Mouse (Mus musculus) hindbrain, embryonic 14.5 days (tissue): ENCODE measurements at regions not wholly inside any gene's neighbourhood (a gene's known extent, or its start where the extent isn't known, plus 50 kb on each side); places are given as distances from the start of the nearest gene placed in this dataset.

Experiments
- ATAC-seq: fragments of 200-750 bp; cut with Nextera tagmentation; 2 replicates; pipeline ENCODE4 v1.8.0; 2017; ENCODE audit warnings: moderate number of reproducible peaks, mild to moderate bottlenecking, moderate TSS enrichment, moderate library complexity; ENCODE audit not compliant: low FRiP score
- DNase-seq: peaks from one replicate; pipeline ENCODE4 v3.0.0-alpha.2; 2015; ENCODE audit warnings: low spot score
- H3K27ac ChIP-seq: fragments of 300-500 bp; sonication (generic); 2 replicates; pipeline ENCODE4 v1.5.1; 2014; ENCODE audit warnings: mild to moderate bottlenecking, moderate library complexity
- H3K27me3 ChIP-seq: fragments of 300-500 bp; sonication (generic); 2 replicates; pipeline ENCODE4 v1.6.1; 2014; ENCODE audit warnings: mild to moderate bottlenecking, low read length, mixed read lengths; ENCODE audit not compliant: control insufficient read depth, insufficient read depth
- H3K36me3 ChIP-seq: fragments of 300-500 bp; sonication (generic); replicated peaks from 2 replicates; pipeline ENCODE4 v1.6.1; 2014; ENCODE audit not compliant: control insufficient read depth, insufficient read depth
- H3K4me1 ChIP-seq: fragments of 300-500 bp; sonication (generic); replicated peaks from 2 replicates; pipeline ENCODE4 v1.6.1; 2014; ENCODE audit warnings: antibody characterized with exemption, low read length, mixed read lengths; ENCODE audit not compliant: control insufficient read depth, insufficient read depth
- H3K4me2 ChIP-seq: fragments of 300-500 bp; sonication (generic); replicated peaks from 2 replicates; pipeline ENCODE4 v1.6.1; 2014; ENCODE audit warnings: mild to moderate bottlenecking, moderate library complexity
- H3K4me3 ChIP-seq: fragments of 300-500 bp; sonication (generic); replicated peaks from 2 replicates; pipeline ENCODE4 v1.5.1; 2014; ENCODE audit warnings: mild to moderate bottlenecking, low read length
- H3K9ac ChIP-seq: fragments of 300-500 bp; sonication (generic); 2 replicates; pipeline ENCODE4 v1.6.1; 2014
- H3K9me3 ChIP-seq: fragments of 300-500 bp; sonication (generic); 2 replicates; pipeline ENCODE4 v1.6.1; 2016; ENCODE audit warnings: low read length; ENCODE audit not compliant: control insufficient read depth
- WGBS: fragments of 180-500 bp; shearing (Covaris S2); extraction: QIAGEN DNeasy Blood & Tissue Kit; methylation state at CpG from one replicate; pipeline ENCODE4 v1.1.7; 2014; 5-methylcytosine and 5-hydroxymethylcytosine counted together

GRCm38 (mm10) chr4:5441339-5442019, 648.3 kb upstream of the Impad1 start:
- DNase-seq, result no peak
- WGBS, result 64% methylated on average over 2 of the region's 2 CpGs

GRCm38 (mm10) chr4:5437076-5437475, 643.9 kb upstream of the Impad1 start:
- ATAC-seq (no peak), DNase-seq (no peak)
- H3K27me3 ChIP-seq, result no peaks in the 10 kb centered on the region
- H3K27ac ChIP-seq, result no peak overlapping the region
- H3K36me3 ChIP-seq, result no peaks in the 10 kb centered on the region
- no peak overlapping the region for H3K9ac ChIP-seq
- 48% methylated on average over 3 of the region's 3 CpGs for WGBS
- no peak overlapping the region for H3K4me3 ChIP-seq
- H3K4me1 ChIP-seq, result no peaks in the 10 kb centered on the region
- H3K9me3 ChIP-seq, result no peaks in the 10 kb centered on the region
- no peak overlapping the region for H3K4me2 ChIP-seq

More at GRCm38 (mm10) chr4:5441339-5442019, 648.3 kb upstream of the Impad1 start:
- Histone ChIP-seq H3K36me3 (no peaks in the 10 kb centered on the region), H3K4me2 (no peak overlapping the region), H3K9me3 (no peaks in the 10 kb centered on the region), H3K27me3 (no peaks in the 10 kb centered on the region), H3K27ac (no peak overlapping the region), H3K4me1 (no peaks in the 10 kb centered on the region), H3K4me3 (no peak overlapping the region), H3K9ac (no peak overlapping the region)
- no peak for ATAC-seq
